ENCODE assay signal across 9 mouse cellular contexts in genomic region chr17:56819694-56820111, GRCm38 (mm10). TPM values are rescaled to one million over a fixed set of nuclear protein-coding genes. Genes with fewer than 3 reads are reported as not detected.
DNase-seq lines count a peak whose midpoint lies in the region; ATAC-seq and TF ChIP-seq lines count a peak whose summit lies in the region.
"Had no signal": no experiment of that assay in that cellular context is flagged by ENCODE, and none has a peak within 500 bp of the region (broad histone marks: within the 10 kb centered on the region; RNA-seq: fewer than 3 reads in every experiment).

No protein-coding gene starts in this region.

- DNase-seq in heart, postnatal 0 days (ENCODE audit: low spot score) = no peak
- DNase-seq in heart, adult 8-10 months (ENCODE audit: low spot score) = no peak
- DNase-seq in ZHBTc4 (ENCODE audit: low read depth, low spot score) = peak; percentile 64
- DNase-seq in induced T-regulatory cell, adult 2 months (ENCODE audit: low read depth) = peak; percentile 78
- DNase-seq in urinary bladder, postnatal 14 days (ENCODE audit: low spot score) = peak; percentile 79
- DNase-seq in c-Kit-positive CD71-positive TER-119-positive erythroid progenitor cells, embryonic 14.5 days (ENCODE audit: low spot score) = no peak
- DNase-seq in gastrocnemius, postnatal 4 days (ENCODE audit: low spot score in 2 of 2) = no peak

- no peaks in the 10 kb centered on the region for H3K27me3 ChIP-seq in heart, postnatal 0 days (ENCODE audit: control insufficient read depth, insufficient read depth, low read length)
- H3K27me3 ChIP-seq in midbrain, embryonic 16.5 days (ENCODE audit: control insufficient read depth, insufficient read depth, low read depth, low read length) = no peaks in the 10 kb centered on the region

- no peak overlapping the region for H3K9ac ChIP-seq in heart, postnatal 0 days (replicated peaks; ENCODE audit: low read depth, low read length)
- H3K9ac ChIP-seq in midbrain, embryonic 16.5 days (ENCODE audit: low read depth, low read length) = no peak overlapping the region

- TF ChIP-seq EP300 in heart, postnatal 0 days (IDR thresholded peaks at IDR 0.05; ENCODE audit: low read depth) = no peak

- 63% methylated on average over 8 of the region's 8 CpGs for WGBS in heart, postnatal 0 days
- WGBS in midbrain, embryonic 16.5 days = 71% methylated on average over 8 of the region's 8 CpGs

- peak overlapping the region; percentile 43; the same call in 1 of the 2 replicates for H3K27ac ChIP-seq in heart, postnatal 0 days (ENCODE audit: low read depth)
- H3K27ac ChIP-seq in midbrain, embryonic 16.5 days (ENCODE audit: low read length) = peak overlapping the region; percentile 62; the same call in 1 of the 2 replicates

- no peak overlapping the region for H3K4me2 ChIP-seq in heart, postnatal 0 days (ENCODE audit: low read depth, low read length)
- no peak overlapping the region for H3K4me2 ChIP-seq in midbrain, embryonic 16.5 days (ENCODE audit: low read length)

- no peaks in the 10 kb centered on the region for H3K36me3 ChIP-seq in heart, postnatal 0 days (replicated peaks; ENCODE audit: control insufficient read depth, insufficient read depth, low read length)
- no peaks in the 10 kb centered on the region for H3K36me3 ChIP-seq in midbrain, embryonic 16.5 days (ENCODE audit: control insufficient read depth, insufficient read depth, low read length)

- H3K4me3 ChIP-seq in heart, postnatal 0 days (ENCODE audit: low read depth, low read length) = no peak overlapping the region
- no peak overlapping the region for H3K4me3 ChIP-seq in midbrain, embryonic 16.5 days (ENCODE audit: low read depth, low read length)

- H3K4me1 ChIP-seq in heart, postnatal 0 days (ENCODE audit: control insufficient read depth, insufficient read depth) = peaks cover 14% of the 10 kb centered on the region
- H3K4me1 ChIP-seq in midbrain, embryonic 16.5 days (ENCODE audit: control insufficient read depth, insufficient read depth, low read length) = peaks cover 8% of the 10 kb centered on the region

- ATAC-seq in heart, postnatal 0 days (ENCODE audit: insufficient read depth, low read depth) = peak; percentile 45; the same call in 1 of the 2 replicates
- ATAC-seq in midbrain, embryonic 16.5 days = peak; percentile 46

- no peak for TF ChIP-seq CTCF in heart, postnatal 0 days (IDR thresholded peaks at IDR 0.05; ENCODE audit: low read depth)

- H3K9me3 ChIP-seq in heart, postnatal 0 days (replicated peaks; ENCODE audit: control insufficient read depth, low read length) = no peaks in the 10 kb centered on the region
- H3K9me3 ChIP-seq in midbrain, embryonic 16.5 days (replicated peaks; ENCODE audit: control insufficient read depth, low read length, poor library complexity, severe bottlenecking) = no peaks in the 10 kb centered on the region

RNA-seq across cellular contexts. Expression of gene Rfx2, which starts 11.1 kb away (rescaled TPM):
- 7.0 and 17.9 TPM in 2 replicates for total RNA-seq in heart, postnatal 0 days (2014; rRNA removed; ENCODE audit: low replicate concordance)
- 2.6 and 3.5 TPM in 2 replicates for polyA plus RNA-seq in heart, postnatal 0 days (2015; fragmentation: Nextera tagmentation; extraction: Ambion mirVana)
- total RNA-seq in heart, adult 8-10 months (2022) = 1 to 10 TPM; 1.6 to 3.5 (median 2.7) TPM
- 3.9 and 4.8 TPM in 2 replicates for polyA plus RNA-seq in midbrain, embryonic 16.5 days (2015; fragmentation: Nextera tagmentation; extraction: Ambion mirVana)
- 10 to 100 TPM in 1 of 2 experiments, 1 to 10 TPM in 1; 8.2 to 10.6 TPM for total RNA-seq in gastrocnemius, postnatal 4 days (2021)

RNA-seq across cellular contexts. Expression of gene Prr22, which starts 49.7 kb away (rescaled TPM):
- 0.62 TPM in 1 of 2 replicates, not detected in the other for total RNA-seq in heart, postnatal 0 days (2014; rRNA removed; ENCODE audit: low replicate concordance)
- 0.49 and 0.67 TPM in 2 replicates for polyA plus RNA-seq in heart, postnatal 0 days (2015; fragmentation: Nextera tagmentation; extraction: Ambion mirVana)
- total RNA-seq in heart, adult 8-10 months (2022) = under 1 TPM; 0.31 to 0.60 (median 0.43) TPM
- polyA plus RNA-seq in midbrain, embryonic 16.5 days (2015; fragmentation: Nextera tagmentation; extraction: Ambion mirVana) = 0.97 and 1.1 TPM in 2 replicates
- total RNA-seq in gastrocnemius, postnatal 4 days (2021) = under 1 TPM; 0.47 to 0.49 TPM

RNA-seq across cellular contexts. Expression of gene Acsbg2, which starts 54.5 kb away (rescaled TPM):
- not detected in 2 replicates for total RNA-seq in heart, postnatal 0 days (2014; rRNA removed; ENCODE audit: low replicate concordance)
- polyA plus RNA-seq in heart, postnatal 0 days (2015; fragmentation: Nextera tagmentation; extraction: Ambion mirVana) = 0.04 TPM in 1 of 2 replicates, not detected in the other
- not detected for total RNA-seq in heart, adult 8-10 months (2022)
- not detected in 2 replicates for polyA plus RNA-seq in midbrain, embryonic 16.5 days (2015; fragmentation: Nextera tagmentation; extraction: Ambion mirVana)
- total RNA-seq in gastrocnemius, postnatal 4 days (2021) = not detected
- total RNA-seq: left cerebral cortex, adult 8-10 months had no signal

RNA-seq across cellular contexts. Expression of gene Dus3l, which starts 55.1 kb away (rescaled TPM):
- total RNA-seq in heart, postnatal 0 days (2014; rRNA removed; ENCODE audit: low replicate concordance) = 25.8 and 28.9 TPM in 2 replicates
- 21.1 and 23.0 TPM in 2 replicates for polyA plus RNA-seq in heart, postnatal 0 days (2015; fragmentation: Nextera tagmentation; extraction: Ambion mirVana)
- 10 to 100 TPM; 15.6 to 18.5 (median 16.6) TPM for total RNA-seq in heart, adult 8-10 months (2022)
- 96.8 and 106 TPM in 2 replicates for polyA plus RNA-seq in midbrain, embryonic 16.5 days (2015; fragmentation: Nextera tagmentation; extraction: Ambion mirVana)
- total RNA-seq in gastrocnemius, postnatal 4 days (2021) = 10 to 100 TPM; 21.6 to 21.7 TPM

RNA-seq across cellular contexts. Expression of gene 1700061G19Rik, which starts 55.6 kb away (rescaled TPM):
- total RNA-seq in heart, postnatal 0 days (2014; rRNA removed; ENCODE audit: low replicate concordance) = not detected in 2 replicates
- 0.36 TPM in 2 replicates for polyA plus RNA-seq in heart, postnatal 0 days (2015; fragmentation: Nextera tagmentation; extraction: Ambion mirVana)
- not detected for total RNA-seq in heart, adult 8-10 months (2022)
- polyA plus RNA-seq in midbrain, embryonic 16.5 days (2015; fragmentation: Nextera tagmentation; extraction: Ambion mirVana) = 0.57 and 0.63 TPM in 2 replicates
- total RNA-seq in gastrocnemius, postnatal 4 days (2021) = not detected

Comparison
In these comparisons a context has a peak if more than half of its experiments do, and no peak if none do; other contexts are left out.
1. DNase-seq: peak in ZHBTc4 (single experiment), induced T-regulatory cell, adult 2 months (single experiment) and urinary bladder, postnatal 14 days (single experiment); none in heart, postnatal 0 days (single experiment), heart, adult 8-10 months (single experiment), c-Kit-positive CD71-positive TER-119-positive erythroid progenitor cells, embryonic 14.5 days (single experiment) and gastrocnemius, postnatal 4 days (0 of 2).